Mouse (Mus musculus): ENCODE results near the gene Slc44a3. TPM values are rescaled to one million over a fixed set of nuclear protein-coding genes. Genes with fewer than 3 reads are reported as not detected.

Gene Slc44a3
- 12.0 and 12.2 TPM in 2 replicates for polyA plus RNA-seq (2014; fragmentation: Nextera tagmentation; extraction: Ambion mirVana)

- peaks cover 15% of the 10 kb centered on the region for H3K4me1 ChIP-seq (ENCODE audit: insufficient read depth)
Measured at GRCm38 (mm10) chr3:121532176-121532575, at the start of gene Slc44a3. Gene Slc44a3 (minus strand): TSS chr3:121532404.

GRCm38 (mm10) chr3:121579880-121580549 lies 47.8 kb upstream of the Slc44a3 start:
- Histone ChIP-seq H3K27ac (ENCODE audit: low read depth) (no peak overlapping the region), H3K9ac (no peak overlapping the region), H3K27me3 (ENCODE audit: insufficient read depth, low read length) (no peaks in the 10 kb centered on the region)

More at GRCm38 (mm10) chr3:121532176-121532575, at the start of gene Slc44a3:
- DNase-seq (peak; percentile 86), ATAC-seq (ENCODE audit: insufficient read depth) (peak; percentile 81)
- Histone ChIP-seq H3K4me2 (peak within 1 kb of the TSS; percentile 69), H3K4me3 (ENCODE audit: low read depth, low read length) (peak within 1 kb of the TSS; percentile 43), H3K9me3 (ENCODE audit: low read depth, low read length) (no peaks in the 10 kb centered on the region), H3K27me3 (ENCODE audit: insufficient read depth, low read length) (no peaks in the 10 kb centered on the region), H3K36me3 (ENCODE audit: insufficient read depth) (no peaks in the 10 kb centered on the region), H3K27ac (ENCODE audit: low read depth) (peak within 1 kb of the TSS; percentile 90), H3K9ac (peak within 1 kb of the TSS; percentile 32)
- 6% methylated on average over 24 of the region's 24 CpGs for WGBS
- peak; percentile 58 for TF ChIP-seq CTCF (IDR thresholded peaks at IDR 0.05; ENCODE audit: low read depth)

GRCm38 (mm10) chr3:121579402-121579801 lies 47.2 kb upstream of the Slc44a3 start:
- no peak for TF ChIP-seq CTCF (IDR thresholded peaks at IDR 0.05; ENCODE audit: low read depth)
- WGBS, result 77% methylated on average over 5 of the region's 5 CpGs
- Histone ChIP-seq H3K4me3 (ENCODE audit: low read depth, low read length) (no peak overlapping the region), H3K9me3 (ENCODE audit: low read depth, low read length) (no peaks in the 10 kb centered on the region), H3K36me3 (ENCODE audit: insufficient read depth) (no peaks in the 10 kb centered on the region), H3K4me2 (no peak overlapping the region), H3K27ac (ENCODE audit: low read depth) (no peak overlapping the region), H3K9ac (no peak overlapping the region), H3K27me3 (ENCODE audit: insufficient read depth, low read length) (no peaks in the 10 kb centered on the region), H3K4me1 (ENCODE audit: insufficient read depth) (peaks cover 15% of the 10 kb centered on the region)
- DNase-seq (no peak), ATAC-seq (ENCODE audit: insufficient read depth) (no peak)

More at GRCm38 (mm10) chr3:121579880-121580549, 47.8 kb upstream of the Slc44a3 start:
- DNase-seq (no peak), ATAC-seq (ENCODE audit: insufficient read depth) (no peak)
- TF ChIP-seq CTCF (IDR thresholded peaks at IDR 0.05; ENCODE audit: low read depth), result no peak
- WGBS, result 77% methylated on average over 6 of the region's 6 CpGs
- no peaks in the 10 kb centered on the region for H3K9me3 ChIP-seq (ENCODE audit: low read depth, low read length)
- H3K4me2 ChIP-seq, result no peak overlapping the region
- H3K36me3 ChIP-seq (ENCODE audit: insufficient read depth), result no peaks in the 10 kb centered on the region
- H3K4me1 ChIP-seq (ENCODE audit: insufficient read depth), result peaks cover 18% of the 10 kb centered on the region
- H3K4me3 ChIP-seq (ENCODE audit: low read depth, low read length), result no peak overlapping the region

- H3K9me3 ChIP-seq (ENCODE audit: low read depth, low read length), result no peaks in the 10 kb centered on the region
- H3K9ac ChIP-seq, result no peak overlapping the region
- H3K27me3 ChIP-seq (ENCODE audit: insufficient read depth, low read length), result no peaks in the 10 kb centered on the region
- ATAC-seq (ENCODE audit: insufficient read depth) (no peak), DNase-seq (no peak)
- WGBS, result 61% methylated on average over 4 of the region's 5 CpGs
- H3K4me3 ChIP-seq (ENCODE audit: low read depth, low read length), result no peak overlapping the region
- no peak overlapping the region for H3K4me2 ChIP-seq
- H3K36me3 ChIP-seq (ENCODE audit: insufficient read depth), result no peaks in the 10 kb centered on the region
- no peak overlapping the region for H3K27ac ChIP-seq (ENCODE audit: low read depth)
- TF ChIP-seq CTCF (IDR thresholded peaks at IDR 0.05; ENCODE audit: low read depth), result no peak
- H3K4me1 ChIP-seq (ENCODE audit: insufficient read depth), result peaks cover 9% of the 10 kb centered on the region
Measured at GRCm38 (mm10) chr3:121578706-121579105, 46.5 kb upstream of the Slc44a3 start.

- DNase-seq (no peak), ATAC-seq (ENCODE audit: insufficient read depth) (peak; percentile 10; the same call in 1 of the 2 replicates)
- Histone ChIP-seq H3K9me3 (ENCODE audit: low read depth, low read length) (no peaks in the 10 kb centered on the region), H3K27ac (ENCODE audit: low read depth) (peak overlapping the region; percentile 90), H3K36me3 (ENCODE audit: insufficient read depth) (no peaks in the 10 kb centered on the region), H3K4me2 (no peak overlapping the region), H3K27me3 (ENCODE audit: insufficient read depth, low read length) (no peaks in the 10 kb centered on the region), H3K4me1 (ENCODE audit: insufficient read depth) (peaks cover 9% of the 10 kb centered on the region), H3K4me3 (ENCODE audit: low read depth, low read length) (no peak overlapping the region), H3K9ac (no peak overlapping the region)
- TF ChIP-seq CTCF (IDR thresholded peaks at IDR 0.05; ENCODE audit: low read depth), result no peak
- 83% methylated on average over 5 of the region's 5 CpGs for WGBS
Measured at GRCm38 (mm10) chr3:121577641-121578040, 45.4 kb upstream of the Slc44a3 start.

GRCm38 (mm10) chr3:121577032-121577591 lies 44.9 kb upstream of the Slc44a3 start:
- H3K9me3 ChIP-seq (ENCODE audit: low read depth, low read length), result no peaks in the 10 kb centered on the region
- DNase-seq (peak; percentile 89), ATAC-seq (ENCODE audit: insufficient read depth) (peak; percentile 83)
- H3K9ac ChIP-seq, result no peak overlapping the region
- no peak for TF ChIP-seq CTCF (IDR thresholded peaks at IDR 0.05; ENCODE audit: low read depth)
- H3K27me3 ChIP-seq (ENCODE audit: insufficient read depth, low read length), result no peaks in the 10 kb centered on the region
- 20% methylated on average over 10 of the region's 10 CpGs for WGBS
- no peak overlapping the region for H3K4me2 ChIP-seq
- peak overlapping the region; percentile 90 for H3K27ac ChIP-seq (ENCODE audit: low read depth)
- H3K4me3 ChIP-seq (ENCODE audit: low read depth, low read length), result no peak overlapping the region
- H3K4me1 ChIP-seq (ENCODE audit: insufficient read depth), result peaks cover 9% of the 10 kb centered on the region
- H3K36me3 ChIP-seq (ENCODE audit: insufficient read depth), result no peaks in the 10 kb centered on the region

- H3K9ac ChIP-seq, result no peak overlapping the region
- no peak overlapping the region for H3K4me3 ChIP-seq (ENCODE audit: low read depth, low read length)
- peak; percentile 35; the same call in 1 of the 2 replicates for ATAC-seq (ENCODE audit: insufficient read depth)
- H3K9me3 ChIP-seq (ENCODE audit: low read depth, low read length), result no peaks in the 10 kb centered on the region
- H3K27ac ChIP-seq (ENCODE audit: low read depth), result no peak overlapping the region
- no peak for TF ChIP-seq CTCF (IDR thresholded peaks at IDR 0.05; ENCODE audit: low read depth)
- no peak overlapping the region for H3K4me2 ChIP-seq
- peaks cover 9% of the 10 kb centered on the region for H3K4me1 ChIP-seq (ENCODE audit: insufficient read depth)
- peak; percentile 42 for DNase-seq
- 65% methylated on average over 6 of the region's 6 CpGs for WGBS
- no peaks in the 10 kb centered on the region for H3K36me3 ChIP-seq (ENCODE audit: insufficient read depth)
- H3K27me3 ChIP-seq (ENCODE audit: insufficient read depth, low read length), result no peaks in the 10 kb centered on the region
Measured at GRCm38 (mm10) chr3:121576367-121576766, 44.2 kb upstream of the Slc44a3 start.
